Mouse (Mus musculus): Measurements from ENCODE around the gene Nme3.
A peak's percentile ranks its signal among the peaks of the same experiment; 100 is the strongest.

Nme3 gene

DNA sequence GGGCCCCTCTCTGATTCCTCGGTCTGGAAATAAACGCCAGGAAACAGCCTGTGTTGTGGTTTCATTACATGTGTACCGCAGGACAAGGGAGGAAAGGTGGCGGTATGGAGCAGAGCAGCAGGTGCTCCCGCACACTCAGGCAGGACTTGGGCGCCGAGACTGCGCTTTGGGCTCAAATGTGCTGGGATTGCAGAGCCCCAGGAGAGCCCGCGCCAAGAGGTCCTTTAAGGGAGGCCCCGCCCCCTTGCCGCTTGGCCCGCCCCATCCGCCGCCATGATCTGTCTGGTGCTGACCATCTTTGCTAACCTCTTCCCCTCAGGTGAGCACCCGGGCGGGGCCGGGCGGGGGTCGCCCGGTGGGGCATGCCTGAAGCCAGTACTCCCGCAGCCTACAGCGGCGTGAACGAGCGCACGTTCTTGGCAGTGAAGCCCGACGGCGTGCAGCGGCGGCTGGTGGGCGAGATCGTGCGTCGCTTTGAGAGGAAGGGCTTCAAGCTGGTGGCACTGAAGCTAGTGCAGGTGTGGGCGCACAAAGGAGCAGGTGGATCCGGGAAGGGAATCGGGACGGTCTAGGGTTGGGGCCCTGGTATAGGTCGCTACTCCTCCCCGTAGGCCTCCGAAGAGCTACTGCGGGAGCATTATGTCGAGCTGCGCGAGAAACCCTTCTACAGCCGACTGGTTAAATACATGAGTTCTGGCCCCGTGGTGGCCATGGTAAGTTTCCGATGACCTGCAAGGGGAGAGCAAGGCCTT, at the start of gene Nme3:
Gene Nme3 (plus strand): TSS at position 260 of the 752 bp plus-strand sequence.
- peak; percentile 82 for DNase-seq (ENCODE audit: low read depth, low spot score)

DNA sequence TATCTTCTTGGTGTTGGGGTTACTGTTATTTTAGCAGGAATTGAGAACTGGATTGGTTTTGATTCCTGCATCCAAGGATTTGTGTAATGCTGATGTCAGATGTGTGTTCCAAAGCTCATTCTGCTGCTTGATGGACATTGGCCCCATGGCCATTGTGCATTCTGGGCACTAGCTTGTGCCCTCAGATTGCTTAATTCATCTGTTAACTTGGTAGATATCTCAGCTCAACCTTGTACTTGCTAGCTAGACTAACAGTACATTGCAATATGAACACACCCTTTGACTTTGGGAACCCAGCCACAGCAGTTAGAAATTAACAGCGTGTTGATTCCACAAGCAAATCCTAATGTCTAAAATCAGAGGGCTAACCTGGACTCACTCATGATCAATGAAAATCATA, 48.9 kb upstream of the Nme3 start:
- no peak for DNase-seq (ENCODE audit: low read depth, low spot score)

DNA sequence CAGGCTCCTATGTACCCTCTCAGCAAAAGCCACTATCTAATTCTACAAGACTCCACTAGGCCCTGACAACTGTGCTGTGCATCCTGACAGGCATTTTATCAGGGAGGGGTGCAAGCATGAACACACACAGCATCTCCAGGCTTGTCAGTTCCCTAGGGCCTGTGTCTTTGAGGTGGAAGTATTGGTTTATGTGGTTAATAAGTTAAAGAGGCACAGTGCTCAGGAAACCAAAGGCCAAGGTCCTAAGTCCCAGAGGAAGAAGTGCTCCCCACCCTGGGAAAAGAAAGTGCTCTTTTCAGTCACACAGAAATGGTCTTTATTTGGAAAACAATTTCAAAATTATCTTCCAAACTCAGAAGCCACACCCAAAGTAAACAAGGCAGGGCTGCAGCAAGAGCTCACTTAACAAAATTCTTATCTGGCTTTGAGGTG, 47.7 kb upstream of the Nme3 start:
- DNase-seq (ENCODE audit: low read depth, low spot score) = peak; percentile 10

DNA sequence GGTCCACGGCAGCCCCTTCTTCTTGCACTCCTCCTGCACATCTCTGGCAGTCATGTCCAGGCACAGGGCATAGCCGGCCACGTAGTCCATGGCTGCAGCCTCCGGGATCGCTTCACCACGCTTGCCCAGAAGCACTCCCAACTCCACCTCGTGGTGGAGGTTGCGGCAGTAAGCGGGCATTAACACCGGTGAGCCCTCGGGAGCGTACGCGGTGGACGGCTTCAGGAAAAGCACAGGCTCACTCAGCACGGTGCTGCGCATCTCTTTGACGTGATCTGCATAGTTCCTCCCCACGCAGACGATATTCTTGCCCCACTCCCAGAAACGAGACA, 46.6 kb upstream of the Nme3 start:
- no peak for DNase-seq (ENCODE audit: low read depth, low spot score)

DNA sequence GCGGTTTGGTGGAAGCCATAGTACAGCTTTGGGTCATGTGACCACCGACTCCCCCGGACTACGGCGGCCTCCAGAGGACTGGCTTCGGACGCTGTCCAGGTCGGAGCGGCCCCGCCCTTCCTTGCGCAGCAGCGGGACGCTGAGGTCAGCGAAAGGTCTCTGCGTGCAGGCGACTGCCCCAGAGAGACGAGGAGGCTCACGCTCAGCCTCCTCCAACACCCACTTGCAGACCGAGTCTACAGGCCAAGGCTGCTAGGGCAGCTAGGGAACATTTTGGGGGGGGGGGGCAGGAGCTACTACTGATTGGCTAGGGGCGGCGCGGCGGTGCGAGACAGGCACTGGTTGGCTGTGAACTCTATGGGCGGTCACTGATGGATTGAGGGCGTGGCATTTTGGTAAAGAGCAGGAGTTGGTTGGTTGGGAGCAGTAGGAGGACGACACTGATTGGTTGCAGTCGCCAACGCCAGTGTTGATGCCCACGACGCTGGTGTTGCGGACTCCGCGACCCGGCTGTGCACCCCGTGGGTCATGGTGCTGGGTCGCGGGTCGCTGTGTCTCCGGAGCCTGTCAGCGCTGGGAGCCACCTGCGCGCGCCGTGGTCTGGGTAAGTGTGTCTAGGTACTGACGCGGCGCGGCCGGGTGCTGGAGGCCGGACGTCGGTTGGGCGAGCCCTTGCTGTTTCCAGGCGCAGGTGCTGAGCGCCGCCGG, 46.1 kb upstream of the Nme3 start, which contains the start of gene Fahd1:
Gene Fahd1 (minus strand): TSS at position 300 of the 708 bp plus-strand sequence.
- DNase-seq (ENCODE audit: low read depth, low spot score) = peak; percentile 100

DNA sequence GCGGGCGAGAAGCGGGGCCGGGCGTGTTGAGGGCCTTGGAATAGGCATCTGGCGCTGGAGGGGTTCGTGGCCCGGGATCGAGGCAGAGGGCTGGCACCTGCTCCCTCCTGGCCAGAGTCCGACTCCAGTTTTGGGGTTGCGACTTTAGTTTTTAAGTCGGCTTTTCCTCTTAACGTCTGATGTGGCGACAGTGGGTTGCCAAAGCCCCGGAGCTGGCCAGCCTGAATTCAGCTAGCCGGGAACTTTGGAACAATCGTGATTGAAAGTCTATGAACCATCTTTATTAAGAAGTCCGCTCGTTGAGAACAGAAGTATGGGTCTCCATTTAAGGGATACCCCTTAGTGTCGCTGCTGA, 45.5 kb upstream of the Nme3 start:
- DNase-seq (ENCODE audit: low read depth, low spot score) = no peak

DNA sequence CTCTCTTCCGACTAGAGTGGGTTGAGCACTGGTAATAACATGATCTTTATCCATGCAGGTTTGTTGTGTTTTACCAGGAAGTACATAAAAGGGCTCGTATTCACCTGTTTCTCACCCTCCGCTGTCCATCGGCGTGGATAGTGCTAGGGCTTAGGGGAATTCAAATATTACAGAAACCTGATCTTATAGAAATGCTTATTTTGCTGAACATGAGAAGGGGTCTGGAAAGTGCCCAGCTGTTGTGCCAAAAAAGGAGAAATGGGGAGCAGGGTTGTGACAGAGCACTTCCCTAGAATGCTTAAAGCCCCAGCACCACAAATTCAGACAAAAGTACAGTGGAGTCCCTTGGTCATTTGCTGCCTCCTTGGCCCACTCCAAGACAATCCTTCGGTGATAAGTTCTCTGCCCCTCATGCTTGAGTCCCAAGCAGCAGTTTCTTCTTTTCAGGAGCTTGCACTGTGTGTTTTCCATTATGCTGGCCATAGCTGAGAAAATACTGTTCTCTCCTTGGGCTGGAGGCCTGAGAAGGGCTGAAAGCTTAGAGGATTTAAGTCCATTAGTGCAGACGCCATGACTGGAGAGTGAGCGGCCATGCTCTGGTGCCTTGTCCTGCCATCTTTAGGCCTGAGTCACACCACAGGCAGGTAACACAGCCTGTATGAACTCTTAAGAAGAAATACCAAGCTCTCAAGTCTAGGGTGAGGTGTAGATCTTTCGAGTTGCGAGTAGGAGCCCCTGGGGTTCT, 44.7 kb upstream of the Nme3 start:
- DNase-seq (ENCODE audit: low read depth, low spot score) = no peak

DNA sequence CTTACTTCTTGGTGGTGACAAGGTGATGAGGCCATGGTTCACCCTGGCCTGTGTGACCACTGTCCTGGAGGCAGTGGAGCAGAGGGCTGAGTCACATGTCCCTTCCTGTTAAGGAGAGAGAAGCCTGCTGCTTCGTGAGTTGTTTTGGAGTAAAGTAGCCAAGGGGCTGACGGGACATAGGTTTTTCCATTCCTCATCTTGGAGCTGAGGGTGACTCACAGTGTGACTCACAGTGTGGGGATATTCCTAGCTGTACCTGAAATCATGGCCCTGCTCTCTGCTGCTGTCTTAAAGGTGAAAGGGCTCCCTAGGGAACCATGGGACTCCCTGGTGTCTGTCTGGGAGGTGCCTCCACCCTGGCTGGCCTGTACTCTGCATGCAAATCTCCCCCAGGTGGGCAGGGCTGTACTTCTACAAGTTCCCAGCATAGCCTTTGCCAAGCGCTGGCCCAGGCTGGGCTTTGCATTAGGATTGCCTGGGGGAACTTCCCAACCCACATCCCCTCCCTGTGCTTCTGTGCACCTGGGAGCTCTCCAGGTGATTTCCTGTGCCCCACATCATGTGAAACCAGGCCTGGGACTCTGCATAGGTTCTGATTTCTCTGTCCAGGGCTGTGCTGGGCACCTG, 40.3 kb upstream of the Nme3 start:
- peak; percentile 93 for DNase-seq (ENCODE audit: low read depth, low spot score)

DNA sequence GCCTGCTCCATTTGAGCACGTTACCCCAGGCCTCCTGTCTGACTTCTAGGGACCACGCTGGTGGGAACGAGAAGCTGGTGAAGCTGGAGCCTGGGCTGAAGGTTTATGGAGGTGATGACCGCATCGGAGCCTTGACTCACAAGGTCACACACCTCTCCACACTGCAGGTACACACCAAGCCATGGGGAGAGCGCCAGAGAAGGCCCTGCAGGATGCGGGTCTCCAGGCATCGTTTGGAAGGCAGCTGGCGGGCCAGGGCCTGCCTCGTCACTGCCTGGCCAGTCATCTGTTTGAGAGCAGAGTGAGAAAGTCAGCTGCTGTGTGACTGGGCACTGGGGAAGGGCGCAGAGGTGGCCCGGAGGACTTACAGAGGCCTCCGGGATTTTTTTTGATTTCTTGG, 39.7 kb upstream of the Nme3 start:
- no peak for DNase-seq (ENCODE audit: low read depth, low spot score)

DNA sequence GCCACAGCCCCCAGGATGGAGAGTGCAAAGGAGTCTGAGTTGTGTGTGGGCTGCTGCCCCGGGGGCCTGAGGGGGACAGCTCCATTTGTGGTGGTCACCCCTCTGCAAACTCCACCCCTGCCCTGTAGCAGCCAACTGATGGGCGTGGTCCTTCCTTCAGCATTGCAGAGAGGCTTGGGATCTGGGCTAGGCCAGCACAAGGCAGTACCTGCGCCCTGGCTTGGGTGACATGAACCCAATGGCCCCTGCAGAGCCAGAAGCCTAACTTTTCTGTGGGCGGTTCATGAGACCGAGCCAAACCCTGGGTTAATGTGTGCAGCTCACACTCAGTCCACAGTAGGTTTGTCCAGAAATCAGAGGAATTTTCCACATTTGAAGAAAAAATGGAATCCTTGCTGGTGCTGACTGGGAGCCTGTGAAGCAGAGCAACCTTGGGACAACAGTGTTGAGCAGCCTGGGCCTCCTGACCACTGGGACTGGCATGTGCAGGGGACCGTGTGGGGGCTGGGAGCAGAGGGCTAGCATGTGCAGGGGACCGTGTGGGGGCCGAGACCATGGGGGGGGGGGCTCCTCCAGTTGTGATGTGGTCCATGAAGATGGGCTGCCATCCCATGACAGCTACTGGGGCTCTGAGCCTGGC, 38.3 kb upstream of the Nme3 start:
- no peak for DNase-seq (ENCODE audit: low read depth, low spot score)

DNA sequence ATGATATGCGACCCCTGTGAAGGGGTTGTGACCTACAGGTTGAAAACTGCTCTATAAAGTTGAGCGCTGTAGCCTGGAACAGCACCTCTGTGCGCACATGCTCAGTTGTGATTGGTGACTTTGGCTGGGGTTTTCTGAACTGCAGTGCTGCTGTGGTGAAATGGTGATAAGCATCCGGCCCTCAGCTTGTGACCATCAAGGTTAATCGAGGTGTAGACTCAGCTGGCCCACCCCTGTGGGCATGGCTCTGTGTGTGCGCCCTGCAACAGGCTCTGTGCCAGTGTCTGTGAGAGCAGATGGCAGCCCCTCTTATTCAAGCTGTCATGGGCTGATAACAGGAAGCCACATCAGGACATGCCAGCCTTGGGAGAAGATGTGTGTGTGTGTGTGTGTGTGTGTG, 37.3 kb upstream of the Nme3 start:
- no peak for DNase-seq (ENCODE audit: low read depth, low spot score)

DNA sequence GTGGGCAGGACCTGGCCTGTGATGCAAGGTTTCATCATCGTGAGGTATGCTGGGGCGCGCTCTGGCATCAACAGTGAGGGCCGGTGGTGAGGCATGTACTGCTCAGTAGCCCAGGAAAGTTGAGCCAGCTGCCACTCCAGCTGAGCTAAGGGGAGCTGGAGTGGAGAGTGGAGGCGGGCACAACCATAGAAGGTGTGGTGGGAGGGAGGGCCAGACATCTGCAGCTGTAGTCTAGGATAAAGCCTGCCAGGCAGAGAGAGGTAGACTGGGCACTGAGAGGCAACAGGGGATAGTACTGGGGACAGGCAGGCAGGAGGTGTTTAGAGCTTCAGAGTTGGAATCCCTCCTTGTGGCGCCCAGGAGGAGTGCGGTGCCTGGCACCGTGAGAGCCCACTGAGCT, 36.2 kb upstream of the Nme3 start:
- no peak for DNase-seq (ENCODE audit: low read depth, low spot score)

DNA sequence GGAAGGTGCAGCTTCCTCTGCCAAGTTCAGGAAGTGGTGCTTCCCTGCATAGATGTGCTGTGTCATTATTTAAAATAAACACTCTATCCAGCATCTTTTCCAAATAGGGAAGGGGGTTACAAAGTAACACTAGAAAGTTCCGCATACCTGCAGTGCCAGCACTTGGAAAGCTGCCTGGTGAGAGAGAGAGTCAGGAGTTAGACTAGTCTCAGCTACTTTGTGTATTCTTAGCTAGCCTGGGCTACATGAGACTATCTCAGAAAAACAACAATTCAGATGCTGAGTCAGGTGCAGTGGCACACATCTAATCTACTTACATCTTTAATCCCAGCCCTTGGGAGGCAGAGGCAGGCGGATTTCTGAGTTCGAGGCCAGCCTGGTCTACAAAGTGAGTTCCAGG, 34.5 kb upstream of the Nme3 start:
- DNase-seq (ENCODE audit: low read depth, low spot score) = no peak

DNA sequence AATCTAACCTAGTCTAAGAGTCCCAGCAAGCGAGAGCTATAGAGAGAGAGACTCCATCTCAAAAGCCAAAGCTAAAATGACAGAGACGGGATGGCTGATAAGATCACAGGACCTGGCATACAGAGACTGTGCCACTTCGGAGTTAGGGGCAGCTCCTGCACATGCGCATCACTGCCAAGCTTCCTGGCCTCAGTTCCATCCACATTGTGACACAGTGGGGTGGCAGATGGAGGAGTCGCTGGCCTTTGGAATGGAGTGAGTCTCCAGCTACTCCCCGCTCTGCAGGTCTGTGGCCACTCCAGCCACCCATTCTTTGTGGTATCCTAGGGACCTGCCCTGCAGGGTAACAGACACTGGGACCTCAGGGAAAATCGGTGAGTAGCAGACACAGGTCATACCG, 30.5 kb upstream of the Nme3 start, which contains the start of gene Igfals:
Gene Igfals (plus strand): TSS at position 222 of the 400 bp plus-strand sequence.
- no peak for DNase-seq (ENCODE audit: low read depth, low spot score)

DNA sequence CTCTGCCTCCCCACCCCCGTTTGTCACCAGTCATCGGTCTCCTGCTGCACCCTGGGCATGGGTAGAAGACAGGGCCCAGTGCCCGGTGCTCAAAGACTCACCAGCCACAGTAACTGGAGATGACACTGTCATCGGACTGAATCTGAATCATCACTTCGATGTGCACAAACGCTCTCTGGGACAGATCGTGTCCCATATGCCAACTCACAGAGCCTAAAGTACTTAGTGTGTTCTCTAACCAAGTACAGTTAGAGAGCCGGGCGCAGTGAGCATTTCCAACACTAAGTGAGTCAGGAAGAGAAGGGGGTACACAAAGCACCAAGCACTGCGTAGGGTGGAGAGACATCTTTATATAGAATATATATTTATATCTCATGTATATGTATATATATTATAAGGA, 28.4 kb upstream of the Nme3 start:
- no peak for DNase-seq (ENCODE audit: low read depth, low spot score)

DNA sequence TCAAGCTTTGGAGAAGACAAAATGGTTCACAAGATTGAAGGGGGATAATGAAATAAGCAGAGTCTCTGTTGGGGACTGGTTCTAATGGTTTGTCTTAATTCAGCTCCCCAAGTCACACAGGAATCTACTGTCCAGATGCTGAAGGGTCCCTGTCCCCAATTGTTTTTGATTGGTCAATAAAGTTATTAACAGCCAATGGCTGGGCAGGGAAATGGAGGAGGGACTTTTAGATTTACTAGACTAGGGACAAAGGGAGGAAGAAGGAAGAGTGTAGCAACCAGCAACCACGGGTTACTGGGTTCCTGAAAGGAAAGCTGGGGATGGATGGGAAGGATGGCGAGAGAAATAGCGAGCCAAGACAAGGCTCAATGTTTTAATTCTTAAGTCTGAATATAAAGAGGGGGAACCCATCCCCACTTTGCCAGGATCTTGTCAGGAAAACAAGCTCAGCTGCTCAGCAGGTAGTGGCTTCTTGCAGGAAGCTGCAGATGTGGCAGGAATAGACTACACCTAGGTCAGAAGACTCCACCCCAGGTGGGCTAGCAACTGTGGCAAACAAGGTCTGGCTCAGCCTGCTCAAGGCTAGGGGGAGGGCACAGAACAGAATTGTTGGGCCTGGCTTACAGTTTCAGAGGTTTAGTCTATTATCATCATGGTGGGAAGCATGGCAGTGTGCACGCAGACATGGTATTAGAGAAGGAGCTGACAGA, 22.4 kb upstream of the Nme3 start:
- DNase-seq (ENCODE audit: low read depth, low spot score) = no peak

DNA sequence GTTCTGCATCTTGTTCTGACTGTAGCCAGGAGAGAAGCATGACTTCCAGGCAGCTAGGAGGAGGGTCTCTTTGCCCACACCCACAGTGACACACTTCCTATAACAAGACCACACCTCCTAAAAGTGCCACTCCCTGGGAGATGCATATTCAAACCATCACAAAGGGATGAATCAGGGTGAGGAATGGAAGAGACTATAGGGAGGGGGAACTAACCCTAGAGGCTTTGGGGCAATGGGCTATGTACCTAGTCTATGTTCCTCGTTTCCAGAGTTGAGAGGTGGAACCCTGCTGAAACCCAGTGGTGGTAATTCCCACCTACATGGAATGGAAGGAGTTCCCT, 21.9 kb upstream of the Nme3 start:
- no peak for DNase-seq (ENCODE audit: low read depth, low spot score)

DNA sequence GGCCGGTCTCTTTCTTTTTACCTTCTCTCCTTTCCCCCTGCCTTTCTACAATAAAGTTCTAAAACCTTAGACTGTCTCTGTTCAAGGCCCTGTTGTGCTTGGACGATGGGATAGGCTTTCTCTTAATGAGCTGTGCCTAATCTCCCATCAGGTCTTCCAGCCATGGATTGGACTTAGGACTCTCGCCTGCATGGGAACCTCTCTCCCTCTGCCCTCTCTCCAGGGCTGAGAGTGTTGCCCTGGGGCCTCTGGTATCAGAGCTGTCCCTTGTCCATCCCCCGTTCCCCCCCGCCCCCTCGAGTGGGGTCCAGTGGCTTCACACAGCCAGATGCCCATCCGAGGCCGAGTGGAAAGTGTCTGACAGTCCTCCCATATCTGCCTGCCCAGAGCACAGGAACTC, 21.3 kb upstream of the Nme3 start:
- no peak for DNase-seq (ENCODE audit: low read depth, low spot score)

DNA sequence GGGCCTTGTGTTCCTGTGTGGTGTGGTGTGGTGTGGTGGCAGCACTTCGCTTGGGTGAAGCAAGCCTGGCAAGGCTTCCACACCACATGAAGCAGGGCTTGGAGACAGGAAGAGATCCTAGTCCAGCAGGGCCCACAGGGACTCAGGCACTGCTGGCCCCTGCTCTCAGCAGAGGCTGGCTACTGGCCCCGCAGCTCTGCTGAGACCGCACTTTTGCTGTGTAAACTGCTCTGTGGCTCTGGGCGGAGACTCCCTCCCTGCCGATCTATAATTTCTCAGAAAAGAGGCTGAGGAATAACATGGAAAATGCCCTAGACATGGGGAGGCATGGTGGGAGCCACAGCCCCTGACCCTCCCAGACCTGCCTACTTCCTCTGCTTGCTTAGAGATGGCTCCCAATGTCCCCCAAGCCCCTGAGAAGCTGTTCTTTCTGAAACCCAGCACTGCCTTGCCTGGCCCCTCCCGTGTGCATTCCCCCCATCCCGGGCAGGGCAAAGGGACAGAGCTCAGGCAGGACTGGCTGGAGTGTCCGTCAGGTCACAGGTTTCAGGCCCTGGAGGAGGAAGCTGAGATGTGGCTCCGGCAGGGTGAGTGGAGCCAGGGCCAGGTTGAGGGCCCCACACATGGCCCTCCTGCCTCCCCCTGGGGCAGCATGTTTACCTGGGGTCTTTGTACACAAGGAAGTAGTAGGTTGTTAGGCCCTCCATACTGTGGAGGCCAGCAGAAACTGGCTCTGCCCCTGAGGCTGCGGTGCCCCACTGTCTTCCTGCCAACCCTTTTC, 18.8 kb upstream of the Nme3 start:
- no peak for DNase-seq (ENCODE audit: low read depth, low spot score)

DNA sequence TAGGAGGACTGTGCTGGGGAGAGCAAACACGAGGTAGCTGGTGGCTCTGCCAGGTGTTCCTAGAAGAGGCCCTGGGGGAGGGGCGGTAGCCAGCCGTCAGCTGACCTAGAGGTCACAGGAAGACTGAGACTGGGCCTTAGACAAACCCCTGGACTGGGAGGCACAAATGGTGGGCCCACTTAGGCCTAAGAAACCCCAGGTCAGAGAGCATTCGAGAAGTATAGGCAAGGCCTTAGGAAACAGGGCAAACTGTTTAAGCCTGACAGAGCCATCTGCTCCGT, 18.2 kb upstream of the Nme3 start:
- no peak for DNase-seq (ENCODE audit: low read depth, low spot score)

DNA sequence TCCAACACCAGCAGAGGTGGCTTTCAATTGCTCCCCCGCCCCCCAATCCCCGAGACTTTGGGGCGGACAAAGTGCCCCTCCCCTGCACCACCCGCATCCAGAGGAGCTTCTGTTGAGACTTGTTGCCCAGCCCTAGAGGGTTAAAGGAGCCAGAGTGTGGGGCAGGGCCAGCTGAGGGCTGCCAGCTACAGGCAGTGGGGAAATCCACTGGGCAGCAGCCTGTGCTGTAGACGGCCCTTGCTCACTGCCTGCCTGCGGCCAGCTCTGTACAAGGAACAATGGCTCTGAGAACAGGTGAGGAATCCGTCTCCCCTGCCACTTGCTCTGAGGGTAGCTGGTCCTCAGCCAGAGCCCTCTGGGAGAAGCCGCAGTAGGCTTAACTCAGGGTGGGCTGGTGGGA, 17.8 kb upstream of the Nme3 start:
- DNase-seq (ENCODE audit: low read depth, low spot score) = no peak
